Mouse (Mus musculus): ENCODE results near the gene Slc27a5.

Gene Slc27a5
- long read RNA-seq, experiment 1 = 0 reads
- long read RNA-seq, experiment 2 = 0 reads

DNA sequence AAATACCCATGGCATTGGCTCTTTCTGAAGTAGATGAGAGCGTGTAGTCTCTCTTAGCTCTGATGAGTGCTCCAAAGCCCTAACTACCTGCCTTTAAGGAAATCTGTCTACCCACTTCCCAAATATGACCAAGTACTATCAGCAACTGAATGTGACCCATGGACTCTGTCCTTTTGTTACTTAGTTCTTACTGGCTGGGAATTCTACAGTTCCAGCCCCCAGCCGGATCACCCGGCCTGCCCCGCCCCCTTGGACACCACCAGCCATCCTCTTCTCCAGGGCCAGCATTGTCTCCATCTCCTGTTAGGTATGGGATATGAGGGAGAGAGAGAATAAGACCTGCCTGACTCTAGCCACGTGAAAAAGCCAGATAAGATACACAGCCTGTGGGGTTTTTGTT lies at the start of gene Slc27a5:
Slc27a5 (minus strand) TSS at position 140 of the 400 bp plus-strand sequence.
- intact Hi-C loops (cut with DNase I) = no loop called here

DNA sequence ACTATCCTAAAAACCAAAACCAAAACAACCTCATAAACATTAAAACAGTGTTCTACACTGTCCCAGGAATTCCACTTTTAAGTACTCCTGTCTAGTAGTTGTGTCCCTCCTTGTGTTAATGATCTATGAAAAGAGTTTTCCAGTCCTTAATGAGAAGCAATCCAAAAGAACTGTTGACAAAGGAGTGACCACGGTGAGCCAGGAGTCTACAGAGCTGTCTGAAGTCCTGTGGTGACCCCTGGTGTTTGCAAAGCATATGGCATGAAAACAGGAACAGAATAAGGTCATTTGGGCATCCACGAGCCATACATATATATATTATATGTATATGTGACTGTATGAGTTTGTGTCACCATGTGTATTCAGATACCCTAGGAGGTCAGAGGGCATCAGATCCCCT lies 48.1 kb upstream of the Slc27a5 start:
- intact Hi-C loops (cut with DNase I) = loop anchor here (2.0 to 5.0 kb wide), 3 partner anchors 37 to 144 kb away; partner anchors contain the start of gene Rps5

DNA sequence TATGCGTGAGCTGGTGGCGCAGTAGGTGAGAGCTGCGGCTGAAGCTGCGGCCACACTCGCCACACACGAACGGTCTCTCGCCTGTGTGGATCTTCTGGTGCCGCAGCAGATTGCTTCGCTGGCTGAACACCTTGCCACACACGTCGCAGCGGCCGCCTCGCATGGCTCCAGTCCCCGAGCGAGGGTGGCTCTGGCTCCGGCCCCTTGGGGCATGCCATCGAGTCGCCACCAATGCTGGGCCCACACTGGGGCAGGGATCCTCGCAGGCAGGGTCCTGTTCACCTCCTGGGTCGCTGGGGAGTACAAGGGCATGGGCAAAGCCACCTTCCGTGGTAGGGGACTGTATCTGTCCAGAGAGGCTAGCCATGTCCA lies 46.2 kb upstream of the Slc27a5 start:
- intact Hi-C loops (cut with DNase I) = no loop called here

DNA sequence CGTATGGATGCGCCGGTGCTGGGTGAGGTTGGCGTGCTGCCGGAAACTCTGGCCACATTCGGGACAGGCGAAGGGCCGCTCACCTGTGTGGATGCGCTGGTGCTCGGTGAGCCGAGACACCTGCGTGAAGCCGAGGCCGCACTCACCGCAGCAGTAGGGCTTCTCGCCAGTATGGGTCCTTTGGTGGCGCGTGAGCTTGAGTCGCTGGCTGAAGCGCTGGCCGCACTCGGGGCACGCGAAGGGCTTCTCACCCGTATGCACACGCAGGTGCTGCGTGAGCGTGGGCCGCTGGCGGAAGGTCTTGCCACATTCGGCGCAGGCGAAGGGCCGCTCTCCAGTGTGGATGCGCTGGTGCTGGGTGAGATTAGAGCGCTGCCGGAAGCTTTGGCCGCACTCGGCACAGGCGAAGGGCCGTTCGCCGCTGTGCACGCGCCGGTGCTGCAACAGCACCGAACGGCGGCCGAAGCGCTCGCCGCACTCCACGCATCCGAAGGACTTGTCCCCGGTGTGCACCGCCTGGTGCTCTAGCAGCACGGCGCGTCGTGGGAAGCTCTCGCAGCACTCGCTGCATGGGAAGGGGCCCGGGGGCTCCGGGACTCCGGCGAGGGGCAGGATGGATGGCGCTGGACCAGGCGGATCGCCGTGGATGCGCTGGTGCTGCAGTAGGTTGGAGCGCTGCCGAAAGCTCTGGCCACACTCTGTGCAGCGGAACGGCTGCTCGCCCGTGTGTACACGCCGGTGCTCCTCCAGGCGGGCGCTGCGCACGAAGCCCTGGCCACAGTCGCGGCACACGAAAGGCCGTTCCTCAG lies 45.7 kb upstream of the Slc27a5 start:
- intact Hi-C loops (cut with DNase I) = no loop called here

DNA sequence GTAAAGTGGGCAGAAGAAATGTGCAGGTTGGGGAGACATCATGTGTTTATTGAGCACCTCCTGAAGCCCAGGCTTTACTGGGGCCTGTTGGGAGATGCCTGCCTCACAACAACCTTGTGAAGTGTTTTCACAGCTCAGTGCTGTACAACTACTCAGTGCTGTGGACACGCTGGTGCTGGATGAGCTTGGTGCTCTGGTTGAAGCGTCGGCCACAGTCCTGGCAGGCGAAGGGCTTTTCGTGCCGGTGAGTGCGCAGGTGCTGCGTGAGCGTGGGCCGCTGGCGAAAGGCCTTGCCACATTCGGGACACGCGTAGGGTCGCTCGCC lies 45.1 kb upstream of the Slc27a5 start:
- intact Hi-C loops (cut with DNase I) = no loop called here

DNA sequence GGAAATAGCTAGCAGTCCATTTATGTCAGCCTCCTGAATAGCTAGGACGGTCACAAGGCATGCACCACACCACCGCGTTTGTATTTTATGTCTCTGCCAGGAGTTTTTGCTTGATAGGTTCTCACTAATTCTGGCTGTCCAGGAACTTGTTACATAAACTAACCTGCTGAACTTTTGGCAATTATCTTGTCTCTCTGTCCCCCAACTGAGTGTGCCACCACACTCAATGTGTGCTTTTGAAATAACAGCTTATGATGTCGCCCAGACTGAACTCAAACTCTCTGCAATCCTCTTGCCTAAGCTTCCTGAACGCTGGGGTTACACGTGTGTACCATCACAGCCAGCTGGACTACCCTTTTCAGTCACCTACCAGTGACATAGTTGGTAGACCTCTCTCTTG lies 44.5 kb upstream of the Slc27a5 start:
- intact Hi-C loops (cut with DNase I) = no loop called here

DNA sequence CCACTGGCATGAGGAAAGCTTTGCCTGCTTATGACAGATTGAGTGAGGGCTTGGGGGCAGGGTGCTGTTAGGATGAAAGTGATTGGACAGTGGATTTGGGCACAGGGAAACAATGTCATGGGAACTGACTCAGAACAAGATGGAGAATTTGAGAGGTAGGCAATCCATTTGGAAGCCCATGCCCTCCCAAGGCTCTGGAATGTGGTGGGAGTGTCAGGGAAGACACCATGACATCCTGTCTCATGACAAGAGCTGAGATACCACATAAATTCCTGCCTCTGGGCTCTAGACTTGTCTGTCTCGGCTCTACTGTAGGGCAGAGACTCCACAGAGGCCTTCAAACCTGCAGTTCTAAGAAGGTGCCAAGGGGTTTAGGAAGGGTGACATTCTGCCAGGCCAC lies 43.3 kb upstream of the Slc27a5 start:
- intact Hi-C loops (cut with DNase I) = no loop called here

DNA sequence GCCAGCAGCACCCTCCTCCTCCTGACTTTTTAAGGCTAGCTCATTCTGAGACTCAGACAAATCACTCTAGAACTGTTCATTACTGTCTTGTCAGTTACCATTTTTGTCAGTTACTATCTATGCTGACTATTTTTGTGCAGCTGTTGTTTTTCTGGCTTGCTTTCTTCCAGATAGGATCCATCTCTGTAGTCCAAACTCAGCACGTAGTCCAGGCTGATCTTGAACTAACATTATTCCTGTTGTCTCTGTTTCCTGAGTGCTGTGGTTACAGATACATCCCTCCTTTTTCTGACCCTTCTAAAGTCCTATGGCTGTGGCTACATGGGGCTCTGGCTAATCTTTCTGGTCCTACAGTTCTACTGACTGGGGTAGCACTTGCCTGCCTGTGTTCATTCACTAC lies 41.2 kb upstream of the Slc27a5 start:
- intact Hi-C loops (cut with DNase I) = no loop called here

DNA sequence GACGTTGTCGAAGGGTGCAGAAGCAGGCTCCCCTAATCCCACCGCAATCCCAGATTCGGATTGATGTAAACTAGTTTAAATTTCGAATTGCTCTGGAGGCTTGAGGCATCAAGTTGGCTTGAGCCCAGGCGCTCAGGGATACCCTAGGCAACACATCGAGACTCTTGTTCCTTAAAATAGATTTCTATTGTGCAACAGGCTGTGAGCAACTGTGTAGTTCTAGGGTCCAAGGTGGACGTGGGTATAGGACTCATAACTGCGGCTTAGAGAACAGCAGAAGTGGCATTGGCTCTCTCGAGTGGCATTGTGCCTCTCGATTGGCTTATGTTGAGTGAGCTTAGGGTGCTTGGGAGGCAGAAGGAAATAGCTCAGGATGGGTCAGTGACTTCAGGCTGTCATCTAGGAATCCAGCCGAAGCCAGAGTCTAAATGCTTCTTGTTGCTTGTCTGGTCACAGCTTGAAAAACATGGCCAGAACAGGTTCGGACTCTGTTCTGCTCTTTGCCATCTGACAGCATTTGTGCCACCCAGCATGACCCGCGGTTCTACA lies 40.7 kb upstream of the Slc27a5 start:
- intact Hi-C loops (cut with DNase I) = no loop called here

DNA sequence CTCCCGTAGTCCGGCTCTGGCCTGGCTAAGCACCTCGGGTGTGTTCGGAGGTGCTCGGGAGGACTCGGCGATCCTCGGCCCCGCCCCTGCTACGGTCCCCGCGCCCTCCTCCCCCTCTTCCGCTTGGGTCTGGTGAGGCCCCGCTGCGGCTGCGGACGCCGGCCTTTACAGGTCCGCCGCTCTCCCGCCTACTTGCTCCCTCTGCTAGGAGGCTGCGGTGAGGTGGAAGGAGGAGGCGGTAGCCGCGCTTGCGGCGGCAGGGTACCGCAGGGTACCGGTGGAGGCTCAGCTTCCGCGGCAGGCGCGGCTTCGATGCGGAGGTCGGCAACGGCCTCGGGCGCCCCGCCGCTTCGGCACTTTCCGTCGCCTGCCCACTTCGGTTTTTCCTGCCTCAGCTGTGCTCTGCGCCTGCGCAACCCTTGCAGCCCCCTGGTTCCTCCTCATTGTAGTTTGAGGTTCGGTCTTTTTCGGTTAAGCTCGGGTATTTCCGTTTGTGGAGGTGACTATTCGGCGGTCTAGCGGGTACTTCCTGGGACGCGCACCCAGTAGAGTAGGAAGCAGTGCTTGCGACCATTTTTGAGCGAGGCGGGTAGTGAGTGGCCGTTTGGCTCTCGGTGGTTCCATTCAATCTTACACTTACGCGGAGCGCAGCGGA lies 40.0 kb upstream of the Slc27a5 start, which contains the start of gene Ube2m:
Ube2m (minus strand) TSS at position 375 of the 655 bp plus-strand sequence.
- intact Hi-C loops (cut with DNase I) = no loop called here

DNA sequence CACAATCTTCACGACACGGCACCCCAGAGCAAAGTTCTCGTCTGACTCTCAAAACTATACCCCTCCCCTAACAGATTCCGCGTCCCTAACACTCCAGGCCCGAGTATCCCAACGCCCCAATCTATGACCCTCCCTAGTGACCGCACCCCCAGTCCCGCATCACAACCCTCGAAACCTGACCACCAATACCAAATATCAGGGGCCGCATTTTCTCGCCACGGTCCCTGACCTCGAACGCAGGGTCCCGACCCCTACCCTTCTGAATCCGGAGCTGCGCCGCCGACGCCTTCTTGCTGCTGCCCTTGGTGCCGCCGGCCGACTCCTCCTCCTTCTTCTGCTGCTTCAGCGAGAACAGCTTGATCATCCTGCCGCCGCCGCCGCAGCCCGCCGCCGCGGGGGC lies 39.4 kb upstream of the Slc27a5 start:
- intact Hi-C loops (cut with DNase I) = no loop called here

DNA sequence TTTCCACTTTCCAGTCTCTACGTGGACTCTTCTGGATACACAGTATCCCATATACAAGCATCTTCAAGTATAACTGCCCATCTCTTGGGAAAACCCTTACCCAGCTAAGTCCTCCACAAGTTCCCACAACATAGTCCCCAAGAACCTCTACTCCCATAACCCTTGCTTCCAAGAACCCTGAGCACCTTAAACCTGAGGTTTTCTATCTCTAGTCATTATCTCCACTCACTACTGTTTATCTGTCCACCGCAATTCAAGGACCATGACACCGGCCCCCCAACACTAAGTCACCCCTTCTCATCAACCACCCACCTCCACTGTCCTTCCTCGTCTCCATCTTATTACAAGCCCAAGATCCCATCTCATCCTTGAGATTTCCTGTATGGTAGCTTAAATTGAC lies 38.8 kb upstream of the Slc27a5 start:
- intact Hi-C loops (cut with DNase I) = no loop called here

DNA sequence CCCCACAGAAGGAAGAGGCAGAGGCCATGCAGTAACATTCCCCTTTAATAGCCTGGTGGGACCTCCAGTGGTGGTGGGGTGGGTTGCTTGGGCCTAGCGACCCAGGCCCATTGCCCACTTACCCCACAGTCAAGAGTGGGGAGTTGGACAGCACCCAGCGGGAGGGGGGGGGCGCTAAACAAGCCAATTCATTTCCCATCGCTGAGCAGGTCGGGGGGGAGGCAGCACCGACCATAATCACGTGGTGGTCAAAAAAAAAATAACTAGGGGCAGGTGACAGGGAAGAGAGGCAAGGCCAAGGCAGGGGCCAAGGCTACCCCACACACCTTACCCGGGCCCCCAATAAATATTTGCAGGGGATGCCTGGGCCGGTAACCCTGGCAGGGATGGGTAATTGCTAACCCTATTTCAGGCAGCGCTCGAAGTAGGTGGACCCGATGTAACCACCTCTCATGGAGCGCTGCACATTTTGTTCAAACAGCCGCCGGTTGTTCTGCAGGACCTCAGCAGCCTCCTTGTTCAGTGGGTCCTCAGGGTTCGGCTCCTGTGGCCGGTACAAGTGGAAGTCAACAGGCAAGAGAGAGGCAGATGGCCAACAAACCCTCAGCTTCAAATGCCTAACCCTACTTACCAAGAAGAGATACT lies 37.3 kb upstream of the Slc27a5 start:
- intact Hi-C loops (cut with DNase I) = no loop called here

DNA sequence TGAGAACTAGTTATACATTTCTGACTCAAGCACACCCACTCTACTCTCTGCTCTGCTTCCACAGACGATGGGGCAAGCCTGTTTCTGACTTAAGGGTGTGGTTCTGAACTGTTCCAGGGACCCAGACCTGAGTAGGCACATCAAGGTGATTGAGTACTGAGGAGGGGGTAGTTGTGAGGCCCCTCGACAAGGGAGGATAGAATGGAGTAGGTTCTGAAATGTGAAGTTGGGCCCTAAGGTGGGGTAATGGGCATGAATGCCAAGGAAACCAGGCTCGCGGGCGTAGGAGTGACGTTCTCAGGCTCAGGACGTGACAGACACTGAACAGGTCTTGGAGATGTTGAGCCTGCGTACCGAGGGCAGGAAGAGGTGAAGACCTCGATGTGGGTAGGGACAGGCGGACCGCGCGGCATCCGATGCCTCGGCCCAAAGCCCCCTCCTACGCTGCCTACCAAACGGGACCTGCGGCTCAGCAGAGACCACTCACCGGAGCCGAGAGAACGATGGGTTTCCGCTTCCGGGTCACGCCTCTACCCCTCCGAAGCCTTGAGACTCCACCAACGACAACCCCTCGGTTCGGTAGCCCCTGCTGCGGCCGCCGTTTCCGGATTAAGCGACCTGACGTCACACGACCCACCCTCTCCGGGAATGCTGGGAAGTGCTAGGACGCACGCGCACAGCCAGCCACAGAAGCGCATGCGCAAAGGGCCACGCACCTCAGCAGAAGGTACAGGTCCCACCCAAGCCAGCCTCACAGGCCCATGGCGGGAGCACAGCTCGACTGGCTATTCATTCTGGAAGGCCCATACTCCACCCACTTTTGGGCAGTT lies 36.4 kb upstream of the Slc27a5 start, which contains the start of gene Chmp2a:
Chmp2a (minus strand) TSS at position 660 of the 830 bp plus-strand sequence.
- intact Hi-C loops (cut with DNase I) = no loop called here

DNA sequence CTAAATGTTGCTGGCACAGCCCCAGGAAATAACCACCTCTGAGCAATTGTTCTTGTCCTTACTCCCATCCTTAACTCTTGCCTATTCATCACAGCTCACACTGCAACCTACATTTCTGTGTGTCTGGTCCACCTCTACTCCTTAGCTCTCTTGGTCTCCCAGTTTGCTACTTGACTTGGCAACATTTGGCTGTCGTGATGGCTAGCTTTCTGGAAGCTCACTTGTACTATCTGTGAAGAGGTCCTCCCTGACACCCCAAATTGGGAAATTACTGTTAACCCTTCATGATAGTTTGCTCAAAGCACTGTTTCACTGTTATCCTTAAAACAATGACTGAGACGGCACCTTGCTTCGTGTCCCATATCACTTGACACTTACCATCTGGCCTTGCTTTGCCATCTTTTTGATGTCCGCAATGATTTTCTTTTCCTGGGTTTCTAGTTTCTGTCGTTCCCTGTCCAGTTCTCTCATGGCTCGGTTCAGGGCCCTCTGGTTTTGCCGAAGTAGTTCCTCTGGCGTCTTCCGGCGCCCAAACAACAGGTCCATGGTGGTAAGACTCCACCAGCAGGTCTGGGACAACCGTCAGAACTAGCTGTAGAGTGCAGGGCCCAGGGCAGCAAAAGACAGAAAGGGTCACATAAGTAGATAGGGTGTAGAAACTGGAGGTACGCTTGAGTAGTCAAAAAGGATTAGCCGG lies 35.6 kb upstream of the Slc27a5 start:
- intact Hi-C loops (cut with DNase I) = no loop called here

DNA sequence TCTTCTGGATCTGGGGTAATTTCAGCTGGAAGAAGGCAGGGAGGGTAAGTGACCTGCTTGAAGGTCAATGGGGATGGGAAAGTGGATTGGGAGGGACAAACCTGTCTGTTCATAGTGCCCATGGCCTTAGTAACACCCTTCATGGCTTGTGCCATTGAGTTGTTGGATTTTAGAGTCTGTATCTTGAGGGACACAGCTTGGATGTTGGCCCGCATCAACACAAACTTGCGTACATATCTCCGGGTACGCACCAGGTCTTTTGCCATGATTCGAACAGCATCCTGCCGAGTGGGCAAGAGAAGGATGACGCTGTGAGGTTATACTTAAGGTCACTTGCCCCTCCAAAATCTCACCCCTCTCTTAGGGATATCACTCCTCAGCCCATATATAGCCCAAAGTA lies 34.5 kb upstream of the Slc27a5 start:
- intact Hi-C loops (cut with DNase I) = no loop called here

DNA sequence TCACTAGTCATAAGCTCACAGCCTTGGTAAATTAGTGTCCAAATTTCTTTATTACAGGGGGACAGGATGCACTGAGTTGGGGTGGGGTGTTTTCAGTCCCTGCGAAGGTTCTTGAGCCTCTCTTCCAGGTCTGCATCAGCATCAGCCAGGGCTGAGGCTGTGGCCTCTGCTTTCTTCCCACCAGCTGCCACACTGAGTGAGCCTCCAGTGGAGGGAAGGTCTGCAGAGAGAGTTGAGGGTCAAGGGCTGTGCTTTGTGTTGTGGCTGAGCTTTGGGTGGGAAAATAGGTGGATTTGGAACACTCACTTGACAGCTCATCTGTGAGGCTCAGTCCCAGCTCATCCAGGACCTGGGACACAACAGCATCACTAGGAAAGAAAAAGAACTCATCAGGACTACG lies 34.0 kb upstream of the Slc27a5 start:
- intact Hi-C loops (cut with DNase I) = no loop called here

DNA sequence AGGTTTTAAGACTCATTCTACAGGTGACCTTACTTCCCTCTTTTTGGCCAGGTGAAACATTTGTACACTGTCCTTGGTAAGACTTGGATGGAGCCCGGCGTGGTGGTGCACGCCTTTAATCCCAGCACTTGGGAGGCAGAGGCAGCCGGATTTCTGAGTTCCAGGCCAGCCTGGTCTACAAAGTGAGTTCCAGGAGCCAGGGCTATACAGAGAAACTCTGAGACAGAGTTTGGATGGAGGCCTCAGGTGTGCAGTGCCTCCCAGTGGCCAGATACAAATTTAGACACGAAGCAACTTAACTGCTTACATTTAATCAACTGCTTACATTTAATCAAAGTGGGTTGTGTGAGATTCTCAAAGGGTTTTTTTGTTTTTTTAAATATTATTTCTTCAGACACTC lies 33.1 kb upstream of the Slc27a5 start:
- intact Hi-C loops (cut with DNase I) = no loop called here

DNA sequence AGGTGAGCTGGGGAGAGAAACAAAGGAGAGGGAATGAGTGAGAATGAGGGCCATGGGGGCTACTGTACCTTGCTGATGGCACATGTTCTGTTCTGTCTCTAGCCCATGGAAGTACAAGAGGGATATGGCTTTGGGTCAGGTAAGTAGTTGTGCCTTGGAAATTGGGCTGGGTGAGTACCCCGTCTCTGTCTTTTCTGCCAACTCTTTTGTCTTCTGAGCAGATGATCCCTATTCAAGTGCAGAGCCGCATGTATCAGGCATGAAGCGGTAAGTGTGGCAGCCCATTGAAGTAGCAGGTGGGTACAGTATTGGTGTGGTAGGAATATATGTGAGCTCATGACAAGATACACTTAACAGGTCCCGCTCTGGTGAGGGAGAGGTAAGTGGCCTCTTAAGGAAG lies 31.0 kb upstream of the Slc27a5 start:
- intact Hi-C loops (cut with DNase I) = no loop called here

DNA sequence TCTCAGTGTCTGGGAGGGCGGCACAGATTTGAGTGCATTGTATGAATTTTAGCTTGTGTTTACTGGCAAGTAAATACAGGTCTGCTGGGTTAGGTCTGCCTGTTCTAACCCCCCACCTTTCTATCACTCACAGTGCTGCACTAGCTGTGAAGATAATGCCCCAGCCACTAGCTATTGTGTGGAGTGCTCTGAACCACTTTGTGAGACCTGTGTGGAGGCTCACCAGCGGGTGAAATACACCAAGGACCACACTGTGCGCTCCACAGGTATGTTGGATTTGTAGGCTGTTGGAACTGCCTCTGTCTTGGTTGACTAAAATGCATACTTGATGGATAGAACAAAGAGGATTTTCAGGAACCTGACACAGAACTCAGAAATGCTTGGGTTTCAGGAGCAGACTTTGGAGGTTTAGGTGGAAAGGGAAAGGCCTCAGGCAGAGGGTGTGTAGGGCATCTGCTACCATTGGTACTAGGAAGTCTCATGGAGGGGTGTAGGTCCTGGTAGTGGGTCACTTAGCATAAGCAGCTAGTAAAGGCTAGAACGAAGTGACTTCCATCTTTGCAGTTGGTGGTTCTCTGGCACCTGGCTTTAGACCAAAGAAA lies 27.6 kb upstream of the Slc27a5 start:
- intact Hi-C loops (cut with DNase I) = no loop called here
